Mouse (Mus musculus): ENCODE measurements at regions not wholly inside any gene's neighbourhood (a gene's known extent, or its start where the extent isn't known, plus 50 kb on each side); places are given as distances from the start of the nearest gene placed in this dataset.
A peak's percentile ranks its signal among the peaks of the same experiment; 100 is the strongest.

GRCm38 (mm10) chr1:69342100-69342499 lies 234.2 kb upstream of the Erbb4 start:
- H3K4me2 ChIP-seq (ENCODE audit: low read depth, low read length) = no peak overlapping the region
- no peak overlapping the region for H3K9ac ChIP-seq (ENCODE audit: low read length)
- WGBS = 73% methylated on average over 4 of the region's 4 CpGs
- H3K9me3 ChIP-seq (ENCODE audit: control insufficient read depth, low read length) = no peaks in the 10 kb centered on the region
- no peak overlapping the region for H3K27ac ChIP-seq (ENCODE audit: low read length)
- ATAC-seq (ENCODE audit: low read depth) = no peak
- H3K4me3 ChIP-seq (ENCODE audit: low read length) = no peak overlapping the region
- no peaks in the 10 kb centered on the region for H3K4me1 ChIP-seq (replicated peaks; ENCODE audit: control insufficient read depth, insufficient read depth, low read length)
- no peaks in the 10 kb centered on the region for H3K27me3 ChIP-seq (ENCODE audit: control insufficient read depth, insufficient read depth, low read depth, low read length)
- no peaks in the 10 kb centered on the region for H3K36me3 ChIP-seq (ENCODE audit: control insufficient read depth, insufficient read depth, low read length)

- Histone ChIP-seq H3K4me1 (replicated peaks; ENCODE audit: control insufficient read depth, insufficient read depth, low read length) (no peaks in the 10 kb centered on the region), H3K4me2 (ENCODE audit: low read depth, low read length) (no peak overlapping the region), H3K9me3 (ENCODE audit: control insufficient read depth, low read length) (no peaks in the 10 kb centered on the region), H3K36me3 (ENCODE audit: control insufficient read depth, insufficient read depth, low read length) (no peaks in the 10 kb centered on the region), H3K27me3 (ENCODE audit: control insufficient read depth, insufficient read depth, low read depth, low read length) (no peaks in the 10 kb centered on the region), H3K4me3 (ENCODE audit: low read length) (no peak overlapping the region), H3K27ac (ENCODE audit: low read length) (no peak overlapping the region), H3K9ac (ENCODE audit: low read length) (no peak overlapping the region)
- WGBS = 87% methylated on average over 4 of the region's 4 CpGs
- ATAC-seq (ENCODE audit: low read depth) = no peak
These were observed 232.6 kb upstream of the Erbb4 start for GRCm38 (mm10) chr1:69340481-69340880.

- H3K36me3 ChIP-seq (ENCODE audit: control insufficient read depth, insufficient read depth, low read length) = no peaks in the 10 kb centered on the region
- H3K9me3 ChIP-seq (ENCODE audit: control insufficient read depth, low read length) = no peaks in the 10 kb centered on the region
- 0 out of 2 replicates have a peak, but pooled peaks have one; percentile 26 for ATAC-seq (ENCODE audit: low read depth)
- peak overlapping the region; percentile 20; the same call in 1 of the 2 replicates for H3K4me3 ChIP-seq (ENCODE audit: low read length)
- H3K27ac ChIP-seq (ENCODE audit: low read length) = no peak overlapping the region
- H3K9ac ChIP-seq (ENCODE audit: low read length) = no peak overlapping the region
- no peaks in the 10 kb centered on the region for H3K4me1 ChIP-seq (replicated peaks; ENCODE audit: control insufficient read depth, insufficient read depth, low read length)
- H3K4me2 ChIP-seq (ENCODE audit: low read depth, low read length) = peak overlapping the region; percentile 15
- WGBS = 31% methylated on average over 11 of the region's 11 CpGs
- no peaks in the 10 kb centered on the region for H3K27me3 ChIP-seq (ENCODE audit: control insufficient read depth, insufficient read depth, low read depth, low read length)
These were observed 223.8 kb upstream of the Erbb4 start for GRCm38 (mm10) chr1:69331418-69332254.

- 61% methylated on average over 3 of the region's 3 CpGs for WGBS
- no peaks in the 10 kb centered on the region for H3K9me3 ChIP-seq (ENCODE audit: control insufficient read depth, low read length)
- ATAC-seq (ENCODE audit: low read depth) = no peak
These were observed 221.5 kb upstream of the Erbb4 start for GRCm38 (mm10) chr1:69329399-69329798.

DNA sequence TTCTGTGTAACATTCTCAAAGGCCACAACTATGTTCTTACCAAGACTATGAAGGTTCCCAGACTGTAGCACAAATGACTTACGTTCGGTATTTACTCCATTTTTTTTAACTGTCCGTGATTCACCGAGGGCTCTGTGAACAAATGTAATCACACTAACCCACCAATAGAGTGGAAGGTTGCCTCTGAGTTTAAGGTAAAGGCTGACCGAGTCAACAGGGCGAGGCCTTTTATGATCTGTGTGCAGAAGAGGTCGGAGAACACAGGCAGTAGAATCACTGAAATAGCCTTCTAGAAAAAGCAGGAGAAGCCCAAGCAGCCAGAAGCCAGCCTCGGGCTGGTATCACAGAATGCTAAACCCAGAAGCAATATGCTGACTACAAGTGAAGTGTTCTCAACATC lies 218.9 kb upstream of the Erbb4 start:
- no peak overlapping the region for H3K4me2 ChIP-seq (ENCODE audit: low read depth, low read length)
- H3K36me3 ChIP-seq (ENCODE audit: control insufficient read depth, insufficient read depth, low read length) = no peaks in the 10 kb centered on the region
- WGBS = 80% methylated on average over 8 of the region's 8 CpGs
- no peak for ATAC-seq (ENCODE audit: low read depth)
- H3K9ac ChIP-seq (ENCODE audit: low read length) = no peak overlapping the region
- H3K4me1 ChIP-seq (replicated peaks; ENCODE audit: control insufficient read depth, insufficient read depth, low read length) = no peaks in the 10 kb centered on the region
- no peaks in the 10 kb centered on the region for H3K27me3 ChIP-seq (ENCODE audit: control insufficient read depth, insufficient read depth, low read depth, low read length)
- no peak overlapping the region for H3K4me3 ChIP-seq (ENCODE audit: low read length)
- no peak overlapping the region for H3K27ac ChIP-seq (ENCODE audit: low read length)
- H3K9me3 ChIP-seq (ENCODE audit: control insufficient read depth, low read length) = no peaks in the 10 kb centered on the region

More at GRCm38 (mm10) chr1:69329399-69329798, 221.5 kb upstream of the Erbb4 start:
- H3K27me3 ChIP-seq (ENCODE audit: control insufficient read depth, insufficient read depth, low read depth, low read length) = no peaks in the 10 kb centered on the region
- no peak overlapping the region for H3K27ac ChIP-seq (ENCODE audit: low read length)
- no peaks in the 10 kb centered on the region for H3K36me3 ChIP-seq (ENCODE audit: control insufficient read depth, insufficient read depth, low read length)
- no peak overlapping the region for H3K4me3 ChIP-seq (ENCODE audit: low read length)
- no peak overlapping the region for H3K9ac ChIP-seq (ENCODE audit: low read length)
- no peaks in the 10 kb centered on the region for H3K4me1 ChIP-seq (replicated peaks; ENCODE audit: control insufficient read depth, insufficient read depth, low read length)
- no peak overlapping the region for H3K4me2 ChIP-seq (ENCODE audit: low read depth, low read length)

GRCm38 (mm10) chr1:69319526-69319925 lies 211.7 kb upstream of the Erbb4 start:
- H3K27me3 ChIP-seq (ENCODE audit: control insufficient read depth, insufficient read depth, low read depth, low read length) = no peaks in the 10 kb centered on the region
- H3K27ac ChIP-seq (ENCODE audit: low read length) = no peak overlapping the region
- H3K9me3 ChIP-seq (ENCODE audit: control insufficient read depth, low read length) = no peaks in the 10 kb centered on the region
- ATAC-seq (ENCODE audit: low read depth) = no peak
- H3K4me1 ChIP-seq (replicated peaks; ENCODE audit: control insufficient read depth, insufficient read depth, low read length) = peaks cover 3% of the 10 kb centered on the region; the same call in 1 of the 2 replicates
- H3K4me2 ChIP-seq (ENCODE audit: low read depth, low read length) = no peak overlapping the region
- H3K4me3 ChIP-seq (ENCODE audit: low read length) = no peak overlapping the region
- 2% methylated on average over 3 of the region's 3 CpGs for WGBS
- H3K36me3 ChIP-seq (ENCODE audit: control insufficient read depth, insufficient read depth, low read length) = no peaks in the 10 kb centered on the region
- no peak overlapping the region for H3K9ac ChIP-seq (ENCODE audit: low read length)

GRCm38 (mm10) chr1:69296816-69297215 lies 189.0 kb upstream of the Erbb4 start:
- H3K4me3 ChIP-seq (ENCODE audit: low read length) = no peak overlapping the region
- no peak overlapping the region for H3K4me2 ChIP-seq (ENCODE audit: low read depth, low read length)
- 64% methylated on average over 3 of the region's 3 CpGs for WGBS
- no peak overlapping the region for H3K9ac ChIP-seq (ENCODE audit: low read length)
- no peak overlapping the region for H3K27ac ChIP-seq (ENCODE audit: low read length)
- H3K27me3 ChIP-seq (ENCODE audit: control insufficient read depth, insufficient read depth, low read depth, low read length) = no peaks in the 10 kb centered on the region
- H3K36me3 ChIP-seq (ENCODE audit: control insufficient read depth, insufficient read depth, low read length) = no peaks in the 10 kb centered on the region
- H3K4me1 ChIP-seq (replicated peaks; ENCODE audit: control insufficient read depth, insufficient read depth, low read length) = no peaks in the 10 kb centered on the region
- H3K9me3 ChIP-seq (ENCODE audit: control insufficient read depth, low read length) = no peaks in the 10 kb centered on the region
- ATAC-seq (ENCODE audit: low read depth) = no peak

DNA sequence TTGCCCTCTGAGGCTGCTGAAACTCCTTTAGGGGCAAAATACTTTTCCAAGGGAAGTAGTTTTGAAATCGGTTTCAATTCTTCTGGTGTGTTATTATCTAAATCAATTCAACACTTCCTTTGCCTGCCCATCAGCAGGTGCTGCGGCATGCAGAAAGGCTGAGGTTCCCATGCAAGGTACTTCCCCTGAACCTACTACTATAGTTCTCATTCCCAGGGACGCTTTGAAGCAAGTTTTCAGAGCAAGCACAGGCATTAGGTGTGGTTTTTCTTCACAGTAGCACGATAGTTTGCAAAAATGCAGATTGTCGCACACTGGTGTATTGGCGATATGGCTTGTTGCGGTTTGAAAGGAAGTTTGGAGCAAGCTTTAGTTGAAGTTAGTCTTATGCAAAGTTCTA lies 183.5 kb upstream of the Erbb4 start:
- no peak overlapping the region for H3K4me2 ChIP-seq (ENCODE audit: low read depth, low read length)
- no peak overlapping the region for H3K27ac ChIP-seq (ENCODE audit: low read length)
- H3K4me1 ChIP-seq (replicated peaks; ENCODE audit: control insufficient read depth, insufficient read depth, low read length) = no peaks in the 10 kb centered on the region
- no peak overlapping the region for H3K9ac ChIP-seq (ENCODE audit: low read length)
- H3K9me3 ChIP-seq (ENCODE audit: control insufficient read depth, low read length) = no peaks in the 10 kb centered on the region
- 77% methylated on average over 7 of the region's 7 CpGs for WGBS
- H3K27me3 ChIP-seq (ENCODE audit: control insufficient read depth, insufficient read depth, low read depth, low read length) = no peaks in the 10 kb centered on the region
- no peak for ATAC-seq (ENCODE audit: low read depth)
- H3K4me3 ChIP-seq (ENCODE audit: low read length) = no peak overlapping the region
- no peaks in the 10 kb centered on the region for H3K36me3 ChIP-seq (ENCODE audit: control insufficient read depth, insufficient read depth, low read length)

DNA sequence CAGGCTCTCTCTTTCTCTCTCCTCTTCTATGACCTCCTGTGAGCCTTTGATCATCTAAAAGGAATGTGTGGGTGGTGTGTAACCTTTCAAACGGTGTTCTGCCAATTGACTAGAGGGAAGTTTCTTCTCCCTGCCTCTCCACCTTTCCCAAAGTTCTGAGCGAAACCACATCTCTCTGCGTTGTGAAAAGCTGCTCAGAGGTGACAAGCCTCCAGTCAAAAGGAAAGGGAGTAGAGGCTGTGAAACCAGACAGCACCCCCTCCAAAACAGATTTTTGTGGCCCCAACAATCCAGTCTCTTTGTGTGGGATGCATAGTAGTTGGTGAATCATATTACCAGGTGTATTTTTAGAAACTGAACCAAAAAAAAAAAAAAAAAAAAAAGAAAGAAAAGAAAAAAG lies 178.5 kb upstream of the Erbb4 start:
- Histone ChIP-seq H3K9me3 (ENCODE audit: control insufficient read depth, low read length) (no peaks in the 10 kb centered on the region), H3K9ac (ENCODE audit: low read length) (no peak overlapping the region), H3K4me2 (ENCODE audit: low read depth, low read length) (no peak overlapping the region), H3K4me3 (ENCODE audit: low read length) (no peak overlapping the region), H3K27ac (ENCODE audit: low read length) (no peak overlapping the region), H3K27me3 (ENCODE audit: control insufficient read depth, insufficient read depth, low read depth, low read length) (no peaks in the 10 kb centered on the region), H3K36me3 (ENCODE audit: control insufficient read depth, insufficient read depth, low read length) (no peaks in the 10 kb centered on the region), H3K4me1 (replicated peaks; ENCODE audit: control insufficient read depth, insufficient read depth, low read length) (no peaks in the 10 kb centered on the region)
- no peak for ATAC-seq (ENCODE audit: low read depth)
- WGBS = 21% methylated on average over 3 of the region's 3 CpGs

All from lung, embryonic 16.5 days (tissue).